Mouse (Mus musculus) MEL (cell line): ENCODE measurements around the gene Prr15. TPM values are rescaled to one million over a fixed set of nuclear protein-coding genes. Genes with fewer than 3 reads are reported as not detected.

Source experiments
- DNase-seq: peaks from one replicate; pipeline ENCODE4 v3.0.0; 2011; ENCODE audit warnings: low read depth, low spot score
- H3K27ac ChIP-seq: 2 replicates; pipeline ENCODE4 v1.5.1; 2012; ENCODE audit warnings: low read depth, mild to moderate bottlenecking, control low read depth, low read length, moderate library complexity; ENCODE audit not compliant: control insufficient read depth
- H3K27me3 ChIP-seq, 2 experiments: fragments of 150-350 bp in 1 of 2; sonication (generic) in 1 of 2; 2 replicates each; pipeline ENCODE4 v1.6.1; 2012; ENCODE audit warnings: low read length in 2 of 2, mild to moderate bottlenecking in 2 of 2, improper control_type of control experiment in 1 of 2, moderate library complexity in 1 of 2; ENCODE audit not compliant: insufficient read depth in 2 of 2, control insufficient read depth in 1 of 2
- H3K36me3 ChIP-seq, 2 experiments: 2 replicates each; pipeline ENCODE4 v1.6.1; 2012 to 2014; ENCODE audit warnings: low read length in 2 of 2, improper control_type of control experiment in 1 of 2, inconsistent platforms in 1 of 2, mild to moderate bottlenecking in 1 of 2; ENCODE audit not compliant: insufficient read depth in 2 of 2, control insufficient read depth in 1 of 2
- H3K4me1 ChIP-seq, 2 experiments: fragments of 150-350 bp in 1 of 2; sonication (generic) in 1 of 2; 2 replicates each; pipeline ENCODE4 v1.6.1; 2012; ENCODE audit warnings: low read length in 2 of 2, improper control_type of control experiment in 1 of 2, mild to moderate bottlenecking in 1 of 2; ENCODE audit not compliant: insufficient read depth in 2 of 2, control insufficient read depth in 1 of 2
- H3K4me3 ChIP-seq, 2 experiments: fragments of 150-350 bp in 1 of 2; sonication (generic) in 1 of 2; 2 replicates each; pipeline ENCODE4 v1.5.1; 2012; ENCODE audit warnings: low read depth in 2 of 2, low read length in 2 of 2, mild to moderate bottlenecking in 2 of 2, moderate library complexity in 2 of 2, control low read depth in 1 of 2, improper control_type of control experiment in 1 of 2; ENCODE audit not compliant: control insufficient read depth in 1 of 2, insufficient read depth in 1 of 2
- H3K79me2 ChIP-seq: 2 replicates; pipeline ENCODE4 v1.6.1; 2012; ENCODE audit warnings: mild to moderate bottlenecking, low read length, moderate library complexity; ENCODE audit not compliant: control insufficient read depth, poor library complexity, insufficient read depth
- H3K9ac ChIP-seq: 2 replicates; pipeline ENCODE4 v1.6.1; 2012; ENCODE audit warnings: low read depth, mild to moderate bottlenecking, control low read depth, low read length, moderate library complexity; ENCODE audit not compliant: control insufficient read depth, poor library complexity, severe bottlenecking
- H3K9me3 ChIP-seq: fragments of 150-350 bp; sonication (generic); replicated peaks from 2 replicates; pipeline ENCODE4 v1.6.1; 2012; ENCODE audit warnings: mild to moderate bottlenecking, low read length, improper control_type of control experiment, moderate library complexity; ENCODE audit not compliant: insufficient read depth
- CHD1 ChIP-seq: IDR thresholded peaks from 2 replicates; pipeline ENCODE4 v1.6.1; 2012; ENCODE audit warnings: low read depth, mild to moderate bottlenecking, inconsistent platforms, low read length, improper control_type of control experiment
- CHD2 ChIP-seq: IDR thresholded peaks from 2 replicates; pipeline ENCODE4 v1.6.1; 2011; ENCODE audit warnings: low read length, improper control_type of control experiment
- KAT2A ChIP-seq: conservative IDR thresholded peaks from 2 replicates; pipeline ENCODE4 v1.6.1; 2012; ENCODE audit warnings: low read depth, low read length, improper control_type of control experiment, inconsistent platforms
- MAX ChIP-seq: IDR thresholded peaks from 2 replicates; pipeline ENCODE4 v1.6.1; 2011; ENCODE audit warnings: low read length, improper control_type of control experiment
- MAZ ChIP-seq: IDR thresholded peaks from 2 replicates; pipeline ENCODE4 v1.6.1; 2012; ENCODE audit warnings: low read depth, mild to moderate bottlenecking, inconsistent platforms, low read length, improper control_type of control experiment
- MXI1 ChIP-seq: IDR thresholded peaks from 2 replicates; pipeline ENCODE4 v1.6.1; 2011; ENCODE audit warnings: mild to moderate bottlenecking, low read depth, low read length, improper control_type of control experiment
- MYB ChIP-seq: IDR thresholded peaks from 2 replicates; pipeline ENCODE4 v1.6.1; 2011; ENCODE audit warnings: mild to moderate bottlenecking, low read depth, low read length, improper control_type of control experiment
- MYC ChIP-seq: IDR thresholded peaks from 2 replicates; pipeline ENCODE4 v1.6.1; 2011; ENCODE audit warnings: low read depth, mild to moderate bottlenecking, low read length, improper control_type of control experiment, moderate library complexity
- POLR2AphosphoS2 ChIP-seq: IDR thresholded peaks from 2 replicates; pipeline ENCODE4 v1.6.1; 2011; ENCODE audit warnings: low read length, improper control_type of control experiment
- POLR2AphosphoS5 ChIP-seq: IDR thresholded peaks from 2 replicates; pipeline ENCODE4 v1.6.1; 2012; ENCODE audit warnings: low read depth, borderline replicate concordance, mild to moderate bottlenecking, inconsistent platforms, low read length, moderate library complexity, mixed read lengths
- RAD21 ChIP-seq: IDR thresholded peaks from 2 replicates; pipeline ENCODE4 v1.6.1; 2011; ENCODE audit warnings: mild to moderate bottlenecking, low read depth, low read length, improper control_type of control experiment
- RCOR1 ChIP-seq: IDR thresholded peaks from 2 replicates; pipeline ENCODE4 v1.6.1; 2012; ENCODE audit warnings: low read depth, mild to moderate bottlenecking, inconsistent platforms, low read length, improper control_type of control experiment
- SIN3A ChIP-seq: IDR thresholded peaks from 2 replicates; pipeline ENCODE4 v1.6.1; 2012; ENCODE audit warnings: low read length, improper control_type of control experiment, inconsistent platforms
- SMC3 ChIP-seq: IDR thresholded peaks from 2 replicates; pipeline ENCODE4 v1.6.1; 2011; ENCODE audit warnings: low read depth, low read length, improper control_type of control experiment
- TBP ChIP-seq: IDR thresholded peaks from 2 replicates; pipeline ENCODE4 v1.8.0; 2011; ENCODE audit warnings: low read depth, low read length, improper control_type of control experiment
- TCF12 ChIP-seq: IDR thresholded peaks from 2 replicates; pipeline ENCODE4 v1.6.1; 2014; ENCODE audit warnings: low read depth, mild to moderate bottlenecking, inconsistent platforms, low read length, improper control_type of control experiment, moderate library complexity
- UBTF ChIP-seq: IDR thresholded peaks from 2 replicates; pipeline ENCODE4 v1.6.1; 2012; ENCODE audit warnings: low read depth, mild to moderate bottlenecking, inconsistent platforms, low read length, improper control_type of control experiment, moderate library complexity, borderline replicate concordance; ENCODE audit not compliant: insufficient read depth
- ZC3H11A ChIP-seq: IDR thresholded peaks from 2 replicates; pipeline ENCODE4 v1.6.1; 2012; ENCODE audit warnings: low read depth, mild to moderate bottlenecking, inconsistent platforms, low read length, improper control_type of control experiment
- polyA plus RNA-seq, 2 experiments: library from polyadenylated mRNA; stranded (reverse) in 1 of 2; unstranded in 1 of 2; fragments of >175 nt in 1 of 2; fragments of >200 nt in 1 of 2; gene quantifications; 2 replicates each; pipeline versions ENCODE4 v1.2.1 to v1.2.4; 2012; ENCODE audit warnings: low replicate concordance in 2 of 2, low read depth in 1 of 2; ENCODE audit not compliant: insufficient read length in 2 of 2, insufficient read depth in 1 of 2, missing spikeins in 1 of 2
- total RNA-seq: library from RNA; depleted of rRNA; stranded (reverse); fragments of 300-350 nt; gene quantifications from 2 replicates; pipeline ENCODE4 v1.2.3, GENCODE M21; 2012

Prr15 gene
- total and polyA plus RNA-seq, 3 experiments: not detected

DNA sequence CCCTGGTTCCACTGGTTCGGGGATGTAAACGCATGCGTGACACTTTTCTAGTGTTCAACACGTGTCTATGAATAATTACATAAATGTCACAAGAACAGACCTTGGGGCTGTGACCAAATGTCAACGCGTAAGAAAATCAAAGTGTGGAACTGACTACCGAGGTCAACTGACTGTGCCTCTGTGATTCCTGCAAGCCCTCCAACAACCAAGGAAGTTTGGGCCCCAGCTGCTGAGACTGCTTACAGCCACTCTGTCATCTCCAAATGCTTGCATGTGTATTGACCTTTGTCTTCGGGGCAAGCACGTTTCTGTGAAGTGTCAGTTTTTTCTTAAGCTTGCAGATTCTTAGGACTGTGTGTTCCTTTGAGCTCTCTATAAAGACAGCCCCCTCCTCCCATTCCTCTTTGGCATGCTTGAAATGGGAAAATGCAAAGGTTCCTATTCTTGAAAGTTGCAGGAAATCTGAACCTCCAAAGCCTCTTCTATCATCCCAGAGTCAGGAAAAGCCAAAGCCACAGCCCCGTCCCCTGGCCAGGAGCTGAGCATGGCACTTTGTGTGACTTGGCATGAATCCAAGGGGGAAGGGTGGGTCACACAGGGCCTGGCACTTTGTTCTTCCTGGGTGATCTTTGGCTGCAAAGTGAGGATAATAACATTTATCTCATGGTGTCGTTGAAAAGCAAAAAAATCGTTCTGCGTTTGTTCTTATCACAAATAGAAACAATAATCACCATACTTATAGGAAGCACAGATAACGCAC, 27.5 kb downstream of the Prr15 start:
- H3K36me3 ChIP-seq: no peaks in the 10 kb centered on the region
- TF ChIP-seq MYC (no peak), ZC3H11A (no peak), MAZ (no peak), TBP (no peak), POLR2AphosphoS5 (no peak), KAT2A (no peak), CHD2 (no peak), MYB (no peak), MAX (no peak), POLR2AphosphoS2 (no peak), SMC3 (no peak), TCF12 (no peak), RAD21 (no peak), SIN3A (no peak), UBTF (no peak), RCOR1 (no peak), CHD1 (no peak)
- no peaks in the 10 kb centered on the region for H3K79me2 ChIP-seq
- H3K4me1 ChIP-seq: no peaks in the 10 kb centered on the region
- H3K9me3 ChIP-seq: no peaks in the 10 kb centered on the region
- no peak overlapping the region for H3K9ac ChIP-seq
- DNase-seq: no peak
- no peaks in the 10 kb centered on the region for H3K27me3 ChIP-seq
- H3K27ac ChIP-seq: no peak overlapping the region
- H3K4me3 ChIP-seq: no peak overlapping the region

DNA sequence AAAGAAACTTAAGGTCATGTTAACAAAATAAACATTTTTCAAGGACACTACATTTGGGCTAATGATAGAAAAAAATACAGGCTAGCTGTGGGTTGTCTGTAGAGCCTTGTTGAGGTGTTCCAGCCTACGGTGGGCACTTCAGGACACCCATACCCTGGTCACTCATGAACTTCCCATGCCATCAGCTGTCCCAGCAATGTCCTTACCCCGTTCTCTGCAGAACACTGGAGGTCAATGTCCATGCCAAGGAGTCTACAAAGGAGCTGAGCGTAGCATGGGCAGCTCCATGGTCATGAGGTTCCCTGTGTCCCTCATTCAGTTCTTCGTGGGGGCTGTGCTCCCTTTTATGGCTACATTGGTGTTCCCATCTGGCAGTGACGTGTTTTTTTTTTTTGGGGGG, 28.1 kb downstream of the Prr15 start:
- no peaks in the 10 kb centered on the region for H3K36me3 ChIP-seq
- H3K4me3 ChIP-seq: no peak overlapping the region
- H3K27me3 ChIP-seq: no peaks in the 10 kb centered on the region
- no peak overlapping the region for H3K9ac ChIP-seq
- no peak for TF ChIP-seq MXI1
- TF ChIP-seq MYB: no peak
- no peak for TF ChIP-seq RCOR1
- no peak for TF ChIP-seq MAZ
- no peak for TF ChIP-seq TCF12
- TF ChIP-seq, all 39 proteins: peak for 0
- H3K4me1 ChIP-seq: no peaks in the 10 kb centered on the region
- no peak overlapping the region for H3K27ac ChIP-seq
- H3K79me2 ChIP-seq: no peaks in the 10 kb centered on the region
- no peaks in the 10 kb centered on the region for H3K9me3 ChIP-seq
- DNase-seq: no peak
